In genomic region chr1:37864511-37865400, GRCm38 (mm10) we compare ENCODE assay signal across 8 mouse cellular contexts. TPM values are rescaled to one million over a fixed set of nuclear protein-coding genes. Genes with fewer than 3 reads are reported as not detected.
DNase-seq lines count a peak whose midpoint lies in the region; ATAC-seq lines count a peak whose summit lies in the region.

No protein-coding gene starts in this region.

- peak; percentile 80 for ATAC-seq in megakaryocyte progenitor cell, adult 5-6 weeks (replicated peaks; ENCODE audit: poor library complexity)

- peak; percentile 99 for DNase-seq in adipocyte (ENCODE audit: low spot score)
- DNase-seq in embryo, embryonic 10 days (ENCODE audit: low spot score) = peak; percentile 100
- peak; percentile 99 for DNase-seq in gastrocnemius, postnatal 10 days
- peak; percentile 99 for DNase-seq in induced T-regulatory cell, adult 2 months (ENCODE audit: low read depth)
- DNase-seq in left cerebral cortex, adult 9 months (ENCODE audit: low spot score in 2 of 2) = peak; percentile 99 to 100
- peak; percentile 100 for DNase-seq in right cerebral cortex, postnatal 14 days
- DNase-seq in urinary bladder, postnatal 36 days (ENCODE audit: low spot score in 2 of 2) = peak; percentile 98 to 99

RNA-seq across cellular contexts. Expression of gene Tsga10, which starts 1.5 kb away (rescaled TPM):
- 1 to 10 TPM; 2.3 to 3.3 TPM for total RNA-seq in gastrocnemius, postnatal 10 days (2021)
- total RNA-seq in megakaryocyte progenitor cell, adult 5-6 weeks (2015) = 7.5 and 8.6 TPM in 2 replicates
- total RNA-seq in megakaryocyte progenitor cell, adult 5-6 weeks (2017) = 8.1 and 9.6 TPM in 2 replicates

RNA-seq across cellular contexts. Expression of gene Lipt1, which starts 6.8 kb away (rescaled TPM):
- 1 to 10 TPM; 6.1 to 7.0 TPM for total RNA-seq in gastrocnemius, postnatal 10 days (2021)
- total RNA-seq in megakaryocyte progenitor cell, adult 5-6 weeks (2015) = 4.4 and 5.8 TPM in 2 replicates
- 5.1 and 8.0 TPM in 2 replicates for total RNA-seq in megakaryocyte progenitor cell, adult 5-6 weeks (2017)

RNA-seq across cellular contexts. Expression of gene Mitd1, which starts 25.5 kb away (rescaled TPM):
- total RNA-seq in gastrocnemius, postnatal 10 days (2021) = 1 to 10 TPM; 3.0 to 6.0 TPM
- 28.2 and 46.0 TPM in 2 replicates for total RNA-seq in megakaryocyte progenitor cell, adult 5-6 weeks (2015)
- 29.5 and 41.7 TPM in 2 replicates for total RNA-seq in megakaryocyte progenitor cell, adult 5-6 weeks (2017)

RNA-seq across cellular contexts. Expression of gene Mrpl30, which starts 25.5 kb away (rescaled TPM):
- 100 to 1,000 TPM; 231 to 245 TPM for total RNA-seq in gastrocnemius, postnatal 10 days (2021)
- 286 TPM in 2 replicates for total RNA-seq in megakaryocyte progenitor cell, adult 5-6 weeks (2015)
- total RNA-seq in megakaryocyte progenitor cell, adult 5-6 weeks (2017) = 233 and 248 TPM in 2 replicates

RNA-seq across cellular contexts. Expression of gene Lyg2, which starts 51.5 kb away (rescaled TPM):
- total RNA-seq in gastrocnemius, postnatal 10 days (2021) = not detected
- total RNA-seq in megakaryocyte progenitor cell, adult 5-6 weeks (2015) = not detected in 2 replicates
- total RNA-seq in megakaryocyte progenitor cell, adult 5-6 weeks (2017) = not detected in 2 replicates

Comparison
In these comparisons a context has a peak if more than half of its experiments do, and no peak if none do; other contexts are left out.
1. Peak in every context shown above with its lines: DNase-seq and ATAC-seq.
2. RNA of gene Mitd1, which starts 25.5 kb away (total RNA-seq): 28.2 to 46.0 TPM in megakaryocyte progenitor cell, adult 5-6 weeks; 3.0 to 6.0 TPM in gastrocnemius, postnatal 10 days; every median in the first group is over 4 times any median in the second.